Mouse (Mus musculus) intestine, postnatal 0 days (tissue): Measurements from ENCODE around the gene Map4k1. TPM values are rescaled to one million over a fixed set of nuclear protein-coding genes. Genes with fewer than 3 reads are reported as not detected.

Experiments
- ATAC-seq: fragments of 200-750 bp; cut with Nextera tagmentation; 2 replicates; pipeline ENCODE4 v1.8.0; 2017; ENCODE audit warnings: mild to moderate bottlenecking, moderate TSS enrichment, moderate library complexity
- H3K27ac ChIP-seq: fragments of 300-500 bp; sonication (generic); 2 replicates; pipeline ENCODE4 v1.5.1; 2014; ENCODE audit warnings: mild to moderate bottlenecking, low read depth, low read length, moderate library complexity
- H3K27me3 ChIP-seq: fragments of 300-500 bp; sonication (generic); replicated peaks from 2 replicates; pipeline ENCODE4 v1.6.1; 2014; ENCODE audit warnings: low read length, mixed read lengths; ENCODE audit not compliant: control insufficient read depth, insufficient read depth
- H3K36me3 ChIP-seq: fragments of 300-500 bp; sonication (generic); 2 replicates; pipeline ENCODE4 v1.6.1; 2014; ENCODE audit warnings: mild to moderate bottlenecking, moderate library complexity; ENCODE audit not compliant: control insufficient read depth, insufficient read depth
- H3K4me1 ChIP-seq: fragments of 300-500 bp; sonication (generic); replicated peaks from 2 replicates; pipeline ENCODE4 v1.6.1; 2014; ENCODE audit warnings: antibody characterized with exemption, low read length, mixed read lengths; ENCODE audit not compliant: control insufficient read depth, insufficient read depth
- H3K4me2 ChIP-seq: fragments of 300-500 bp; sonication (generic); replicated peaks from 2 replicates; pipeline ENCODE4 v1.6.1; 2014; ENCODE audit warnings: low read depth, mild to moderate bottlenecking, moderate library complexity
- H3K4me3 ChIP-seq: fragments of 300-500 bp; sonication (generic); 2 replicates; pipeline ENCODE4 v1.5.1; 2014; ENCODE audit warnings: low read depth, low read length
- H3K9ac ChIP-seq: fragments of 300-500 bp; sonication (generic); 2 replicates; pipeline ENCODE4 v1.6.1; 2014; ENCODE audit warnings: mild to moderate bottlenecking, low read depth, low read length
- H3K9me3 ChIP-seq: fragments of 300-500 bp; sonication (generic); 2 replicates; pipeline ENCODE4 v1.6.1; 2016; ENCODE audit warnings: mixed run types; ENCODE audit not compliant: control insufficient read depth
- CTCF ChIP-seq: sonication (generic); IDR thresholded peaks from 2 replicates; pipeline ENCODE4 v1.5.1; 2016; ENCODE audit warnings: low read depth, mild to moderate bottlenecking, control low read depth, antibody characterized with exemption, moderate library complexity
- WGBS: fragments of 180-500 bp; shearing (Covaris S2); extraction: QIAGEN DNeasy Blood & Tissue Kit; methylation state at CpG from one replicate; pipeline ENCODE4 v1.1.7; 2014; 5-methylcytosine and 5-hydroxymethylcytosine counted together
- polyA plus RNA-seq: library from polyadenylated mRNA; unstranded; fragments of >200 nt; fragmentation: Nextera tagmentation; extraction: Ambion mirVana; gene quantifications from 2 replicates; pipeline ENCODE4 v1.2.1, GENCODE M21; 2015

Map4k1 gene
- polyA plus RNA-seq, 1 experiment from 2014 or later, result 1.6 TPM

DNA sequence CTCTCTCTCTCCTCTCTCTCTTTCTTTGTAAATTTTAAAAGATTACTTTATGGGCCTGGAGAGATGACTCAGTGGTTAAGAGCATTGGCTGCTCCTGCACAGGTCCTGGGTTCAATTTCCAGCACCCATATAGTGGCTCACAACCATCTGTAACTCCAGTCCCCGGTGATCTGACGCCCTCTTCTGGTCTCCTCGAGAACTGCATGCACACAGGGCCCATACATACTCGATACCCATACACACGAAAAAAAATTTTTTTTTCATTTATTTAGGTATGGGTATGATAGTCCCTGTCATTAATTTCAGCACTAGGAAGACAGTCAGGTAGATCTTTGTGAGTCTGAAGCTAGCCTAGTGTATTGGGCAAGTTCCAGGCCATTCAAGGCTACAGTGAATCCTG, 59.3 kb downstream of the Map4k1 start:
- WGBS, result 83% methylated on average over 5 of the region's 5 CpGs
- Histone ChIP-seq H3K36me3 (no peaks in the 10 kb centered on the region), H3K9me3 (no peaks in the 10 kb centered on the region), H3K27ac (no peak overlapping the region), H3K4me1 (peaks cover 7% of the 10 kb centered on the region), H3K27me3 (no peaks in the 10 kb centered on the region), H3K9ac (no peak overlapping the region), H3K4me2 (no peak overlapping the region), H3K4me3 (no peak overlapping the region)
- peak; percentile 42 for TF ChIP-seq CTCF
- ATAC-seq, result no peak

DNA sequence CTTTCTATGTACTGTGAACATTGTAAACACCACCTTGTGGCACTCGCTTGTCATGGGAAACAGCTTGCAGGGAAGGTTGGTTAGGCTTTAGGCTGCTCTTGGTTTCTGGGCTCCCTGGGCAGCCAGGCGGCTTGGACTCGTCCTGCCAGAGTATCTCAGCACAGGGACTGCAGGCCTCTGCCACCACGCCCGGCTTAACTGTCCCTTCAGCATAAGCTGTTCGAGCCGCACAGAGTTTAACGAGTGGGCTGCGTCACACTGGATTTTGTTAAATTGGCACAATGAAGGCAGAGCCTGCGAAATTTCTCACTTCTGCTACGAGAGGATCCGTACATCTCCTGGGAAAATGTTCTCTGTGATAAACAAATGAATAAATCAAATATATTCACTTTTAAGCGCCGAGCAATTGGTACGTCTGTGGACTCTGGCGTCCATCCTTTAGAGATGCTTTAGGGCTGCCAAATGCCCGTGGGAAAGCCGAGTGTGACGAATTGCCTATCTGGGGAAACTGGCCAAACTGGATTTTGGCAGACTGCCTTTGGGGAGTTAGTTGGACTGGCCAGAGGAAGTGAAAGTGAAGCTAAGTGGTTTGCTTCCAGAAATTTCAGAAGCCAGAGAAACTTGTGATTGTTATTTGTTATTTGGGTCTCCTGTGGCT, 61.3 kb downstream of the Map4k1 start:
- Histone ChIP-seq H3K9ac (no peak overlapping the region), H3K9me3 (no peaks in the 10 kb centered on the region), H3K4me3 (no peak overlapping the region), H3K27ac (no peak overlapping the region; the same call in 1 of the 2 replicates), H3K4me2 (peak overlapping the region; percentile 37; the same call in 1 of the 2 replicates), H3K27me3 (no peaks in the 10 kb centered on the region), H3K36me3 (no peaks in the 10 kb centered on the region), H3K4me1 (peaks cover 7% of the 10 kb centered on the region)
- 43% methylated on average over 19 of the region's 19 CpGs for WGBS
- TF ChIP-seq CTCF, result no peak
- ATAC-seq, result no peak

GRCm38 (mm10) chr7:29043674-29044057, 61.8 kb downstream of the Map4k1 start:
- ATAC-seq, result no peak
- TF ChIP-seq CTCF, result no peak
- no peaks in the 10 kb centered on the region for H3K36me3 ChIP-seq
- no peaks in the 10 kb centered on the region for H3K27me3 ChIP-seq
- H3K4me1 ChIP-seq, result peaks cover 7% of the 10 kb centered on the region
- no peak overlapping the region for H3K9ac ChIP-seq
- H3K9me3 ChIP-seq, result no peaks in the 10 kb centered on the region
- no peak overlapping the region; the same call in 1 of the 2 replicates for H3K27ac ChIP-seq
- H3K4me2 ChIP-seq, result peak overlapping the region; percentile 37; the same call in 1 of the 2 replicates
- no peak overlapping the region for H3K4me3 ChIP-seq
- 46% methylated on average over 11 of the region's 11 CpGs for WGBS

GRCm38 (mm10) chr7:29044302-29044701, 62.5 kb downstream of the Map4k1 start:
- H3K36me3 ChIP-seq, result no peaks in the 10 kb centered on the region
- no peak overlapping the region for H3K27ac ChIP-seq
- no peaks in the 10 kb centered on the region for H3K9me3 ChIP-seq
- H3K9ac ChIP-seq, result no peak overlapping the region
- H3K4me3 ChIP-seq, result no peak overlapping the region
- H3K27me3 ChIP-seq, result no peaks in the 10 kb centered on the region
- H3K4me2 ChIP-seq, result no peak overlapping the region
- WGBS, result 63% methylated on average over 9 of the region's 9 CpGs
- no peak for ATAC-seq
- TF ChIP-seq CTCF, result no peak
- H3K4me1 ChIP-seq, result peaks cover 7% of the 10 kb centered on the region

DNA sequence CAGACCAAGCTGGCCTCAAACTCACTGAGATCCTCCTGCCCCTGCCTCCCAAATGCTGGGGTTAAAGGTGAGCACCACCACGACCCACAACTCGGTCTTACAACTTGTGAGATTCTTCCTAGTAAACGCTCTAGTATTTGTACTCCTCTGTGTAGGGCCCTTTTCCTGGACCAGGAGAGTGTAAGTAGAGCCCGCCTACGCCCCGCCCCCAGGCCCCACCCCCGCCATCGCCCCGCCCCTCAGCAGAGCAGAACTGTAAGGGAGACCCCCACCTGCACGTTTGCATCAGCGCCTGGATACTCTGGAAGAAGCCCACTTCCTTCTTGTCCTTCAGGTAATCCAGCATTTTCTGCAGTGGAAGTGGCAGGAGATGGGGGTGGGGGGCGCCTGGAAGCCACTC, 64.7 kb downstream of the Map4k1 start:
- Histone ChIP-seq H3K27me3 (no peaks in the 10 kb centered on the region), H3K4me3 (no peak overlapping the region), H3K9me3 (no peaks in the 10 kb centered on the region), H3K9ac (no peak overlapping the region), H3K27ac (no peak overlapping the region), H3K36me3 (no peaks in the 10 kb centered on the region), H3K4me1 (no peaks in the 10 kb centered on the region), H3K4me2 (no peak overlapping the region)
- WGBS, result 10% methylated on average over 12 of the region's 12 CpGs
- no peak for ATAC-seq
- no peak for TF ChIP-seq CTCF

DNA sequence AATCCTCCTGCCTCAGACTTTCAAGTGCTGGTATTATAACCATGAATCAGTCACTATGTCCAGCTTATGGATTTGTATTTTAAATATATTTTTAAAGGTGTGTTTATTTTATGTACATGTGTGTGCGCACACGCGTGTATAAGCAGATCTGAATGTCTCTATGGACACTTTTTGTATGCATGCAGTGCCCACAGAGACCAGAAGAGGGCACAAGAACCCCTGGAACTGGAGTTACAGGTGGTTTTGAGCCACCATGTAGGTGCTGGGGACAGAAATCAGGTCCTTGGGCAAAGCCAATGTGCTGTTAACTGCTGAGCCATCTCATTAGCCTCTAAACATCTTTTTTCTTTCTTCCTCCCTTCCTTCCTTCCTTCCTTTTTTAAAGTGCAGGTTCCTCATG, 66.2 kb downstream of the Map4k1 start:
- H3K4me2 ChIP-seq, result no peak overlapping the region
- ATAC-seq, result no peak
- H3K27ac ChIP-seq, result no peak overlapping the region
- no peaks in the 10 kb centered on the region for H3K36me3 ChIP-seq
- H3K9ac ChIP-seq, result no peak overlapping the region
- H3K9me3 ChIP-seq, result no peaks in the 10 kb centered on the region
- no peaks in the 10 kb centered on the region for H3K4me1 ChIP-seq
- H3K27me3 ChIP-seq, result peaks cover 12% of the 10 kb centered on the region; the same call in 1 of the 2 replicates
- peak; percentile 46 for TF ChIP-seq CTCF
- H3K4me3 ChIP-seq, result no peak overlapping the region
- 86% methylated on average over 3 of the region's 3 CpGs for WGBS
